Mouse (Mus musculus) Patski (cell line): ENCODE results near the gene Tmod3. TPM values are rescaled to one million over a fixed set of nuclear protein-coding genes. Genes with fewer than 3 reads are reported as not detected.
A peak's percentile ranks its signal among the peaks of the same experiment; 100 is the strongest.
"Not testable (repeated sequence)": the region's sequence is repeated elsewhere in the genome, so short reads cannot be mapped to it uniquely, and the experiment has no call there.

Source experiments
- ATAC-seq: fragments of 100-300 bp; one replicate; pipeline ENCODE4 v1.8.0; 2021
- CTCF ChIA-PET: fragments of 350-600 bp; sonication (Branson Sonifier 250); formaldehyde crosslinking; loops from one replicate; lab custom pipeline; 2022; ENCODE audit warnings: inconsistent platforms; lab: Charles Lee
- POLR2A ChIA-PET: fragments of 350-600 bp; sonication (Branson Sonifier 250); formaldehyde crosslinking; loops from one replicate; lab custom pipeline; 2022; ENCODE audit warnings: antibody characterized with exemption, inconsistent platforms; lab: Charles Lee
- DNase-seq: peaks from one replicate; pipeline ENCODE4 v3.0.0-alpha.2; 2011; ENCODE audit warnings: low read depth, low spot score
- H3K27me3 ChIP-seq: fragments of 371-371 bp; one replicate; pipeline ENCODE4 v1.5.1; 2021
- CTCF ChIP-seq: fragments of 100-300 bp; IDR thresholded peaks from one replicate; pipeline ENCODE4 v1.5.1; 2021
- in situ Hi-C: fragments of 300-500 bp; cut with MboI; formaldehyde crosslinking; loops from 3 replicates; pipeline ENCODE4 v1.11.1; 2018; ENCODE audit warnings: low pct_unique_long_range_greater_than_20kb, mixed read lengths
- polyA plus RNA-seq: library from polyadenylated mRNA; unstranded; gene quantifications from one replicate; pipeline ENCODE4 v1.2.3, GENCODE M21; 2021

The Tmod3 gene
- polyA plus RNA-seq, 1 experiment from 2014 or later, result 83.5 TPM

DNA sequence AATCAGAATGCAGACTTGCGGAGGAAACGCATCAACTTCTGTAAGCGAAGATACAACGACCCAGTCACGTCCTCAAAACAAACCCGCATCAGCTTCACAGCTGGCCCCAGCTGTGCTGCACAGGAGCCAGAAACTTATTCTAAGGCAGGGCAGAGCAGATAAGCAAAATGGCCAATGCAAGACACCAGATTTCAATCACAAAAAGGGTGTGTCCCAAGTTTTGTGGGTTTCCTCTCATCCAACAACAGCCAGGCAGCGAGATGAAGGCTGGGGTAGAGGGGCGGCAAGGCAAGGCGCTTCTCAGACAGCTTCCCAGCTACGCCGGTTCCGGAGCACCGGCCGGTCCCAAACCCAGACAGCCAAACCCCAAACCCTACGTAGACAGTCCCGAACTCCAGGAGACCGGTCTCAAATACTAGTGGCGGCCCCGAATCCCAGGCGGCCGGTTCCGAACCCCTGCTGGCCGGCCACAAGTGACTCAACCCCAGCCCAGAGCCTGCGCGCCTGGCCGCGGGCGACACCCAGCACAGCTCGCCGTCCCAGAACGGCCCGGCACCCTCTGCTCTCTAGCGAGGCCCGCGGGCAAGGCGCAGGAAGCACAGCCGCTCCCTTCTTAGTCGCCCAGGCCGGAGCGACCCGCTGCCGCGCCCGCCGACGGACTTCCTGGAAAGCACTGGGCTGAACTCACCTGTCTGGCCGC lies 495 bp downstream of the Tmod3 start:
- POLR2A ChIA-PET, result no interaction called here

DNA sequence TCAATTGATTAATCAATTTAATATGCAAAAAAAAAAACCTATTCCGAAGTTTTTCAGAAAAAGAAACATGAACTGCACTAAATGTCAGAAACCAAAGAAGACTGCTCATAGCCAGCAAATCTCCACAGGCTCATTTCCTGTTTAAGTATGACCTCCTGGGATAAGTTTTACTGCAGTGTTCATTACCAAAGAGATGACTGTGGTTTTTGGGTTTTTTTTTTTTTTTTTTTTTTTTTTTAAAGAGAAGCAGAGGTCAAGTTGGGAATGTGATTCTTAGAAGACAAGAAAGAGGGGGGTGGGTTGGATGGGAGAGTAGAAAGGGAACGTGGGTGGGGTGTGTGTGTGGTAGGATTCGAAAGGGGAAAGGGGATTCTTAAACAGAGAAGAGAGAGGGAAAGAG lies 1.1 kb downstream of the Tmod3 start:
- in situ Hi-C loops, result no loop called here
- CTCF ChIA-PET, result interaction anchor here (1.2 to 1.6 kb wide), 2 partner anchors 14 to 41 kb away, joined by 3 read pairs; no protein-coding TSS in a partner anchor
- no peaks in the 10 kb centered on the region for H3K27me3 ChIP-seq

More for the DNA sequence above, 495 bp downstream of the Tmod3 start:
- in situ Hi-C loops, result no loop called here
- ATAC-seq (peak; percentile 90), DNase-seq (no peak)
- H3K27me3 ChIP-seq, result no peaks in the 10 kb centered on the region
- CTCF ChIA-PET, result no interaction called here
- TF ChIP-seq CTCF, result no peak

DNA sequence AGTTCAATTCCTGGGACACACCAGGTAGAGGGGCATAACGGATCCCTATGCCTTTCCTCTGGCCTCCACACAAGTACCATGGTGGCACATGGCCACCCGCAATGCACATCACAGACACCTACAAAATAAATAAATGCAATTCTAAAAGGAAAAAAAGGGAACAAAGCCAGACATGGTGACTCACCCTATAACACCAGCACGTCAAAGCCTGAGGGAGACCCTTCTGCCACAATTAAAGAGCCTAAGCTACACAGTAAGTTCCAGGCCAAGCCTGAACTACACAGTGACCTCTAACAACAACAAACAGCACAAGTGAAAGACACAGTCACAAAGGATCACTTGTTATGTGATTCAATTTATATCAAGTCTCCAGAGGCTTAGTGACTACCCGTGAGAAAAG lies 5.7 kb downstream of the Tmod3 start:
- ChIA-PET POLR2A (no interaction called here), CTCF (no interaction called here)
- DNase-seq (no peak), ATAC-seq (no peak)
- H3K27me3 ChIP-seq, result no peaks in the 10 kb centered on the region
- TF ChIP-seq CTCF, result no peak
- in situ Hi-C loops, result no loop called here

More for the DNA sequence above, 1.1 kb downstream of the Tmod3 start:
- POLR2A ChIA-PET, result interaction anchor here (0.6 to 0.8 kb wide), 3 partner anchors 22 to 50 kb away, joined by 4 to 9 read pairs (median 6); no protein-coding TSS in a partner anchor
- DNase-seq, result no peak
- no peak for TF ChIP-seq CTCF
- no peak for ATAC-seq

DNA sequence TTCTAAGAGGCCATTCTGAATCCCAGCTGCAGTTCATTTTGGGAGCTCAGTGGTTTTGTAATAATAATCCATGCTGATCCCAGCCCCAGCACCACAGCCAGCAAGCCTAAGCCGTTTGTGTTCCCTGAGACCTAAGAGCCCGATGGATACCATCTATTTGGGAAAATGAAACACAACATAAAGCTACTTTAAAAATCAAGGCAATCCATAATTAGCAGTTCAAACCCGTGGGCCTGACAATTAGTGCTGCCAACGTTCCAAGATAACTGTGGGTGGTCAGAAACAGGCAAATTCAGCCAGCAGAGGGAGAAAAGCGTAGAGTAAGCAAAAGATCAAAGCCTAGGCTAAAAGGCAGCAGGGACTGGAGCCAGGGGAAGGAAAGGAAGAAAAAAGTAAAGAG lies 8.1 kb downstream of the Tmod3 start:
- TF ChIP-seq CTCF, result no peak
- ATAC-seq, result no peak
- ChIA-PET POLR2A (no interaction called here), CTCF (interaction anchor here (1.9 kb wide), 1 partner anchor 28 kb away, joined by 4 read pairs; no protein-coding TSS in a partner anchor)
- in situ Hi-C loops, result no loop called here
- DNase-seq, result no peak
- H3K27me3 ChIP-seq, result no peaks in the 10 kb centered on the region

DNA sequence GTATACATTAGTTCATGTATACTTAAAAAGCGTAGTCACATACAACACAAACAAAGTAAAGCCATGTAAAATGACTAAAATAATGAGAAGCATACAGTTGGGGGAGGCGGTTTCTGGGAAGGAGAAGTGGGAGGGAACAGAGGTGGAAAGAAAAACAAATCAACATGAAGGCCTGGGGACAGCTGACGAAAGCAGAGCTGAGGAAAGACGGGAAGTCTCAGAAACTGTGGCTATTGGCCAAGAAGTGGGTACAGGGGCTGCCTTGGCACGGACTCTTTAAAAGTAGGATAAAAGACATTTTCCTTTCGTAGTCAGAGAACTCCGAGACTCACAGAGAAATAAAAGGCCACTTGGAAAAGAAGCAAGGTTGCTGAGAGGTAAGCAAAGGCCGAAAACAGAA lies 10.4 kb downstream of the Tmod3 start:
- no peak for TF ChIP-seq CTCF

DNA sequence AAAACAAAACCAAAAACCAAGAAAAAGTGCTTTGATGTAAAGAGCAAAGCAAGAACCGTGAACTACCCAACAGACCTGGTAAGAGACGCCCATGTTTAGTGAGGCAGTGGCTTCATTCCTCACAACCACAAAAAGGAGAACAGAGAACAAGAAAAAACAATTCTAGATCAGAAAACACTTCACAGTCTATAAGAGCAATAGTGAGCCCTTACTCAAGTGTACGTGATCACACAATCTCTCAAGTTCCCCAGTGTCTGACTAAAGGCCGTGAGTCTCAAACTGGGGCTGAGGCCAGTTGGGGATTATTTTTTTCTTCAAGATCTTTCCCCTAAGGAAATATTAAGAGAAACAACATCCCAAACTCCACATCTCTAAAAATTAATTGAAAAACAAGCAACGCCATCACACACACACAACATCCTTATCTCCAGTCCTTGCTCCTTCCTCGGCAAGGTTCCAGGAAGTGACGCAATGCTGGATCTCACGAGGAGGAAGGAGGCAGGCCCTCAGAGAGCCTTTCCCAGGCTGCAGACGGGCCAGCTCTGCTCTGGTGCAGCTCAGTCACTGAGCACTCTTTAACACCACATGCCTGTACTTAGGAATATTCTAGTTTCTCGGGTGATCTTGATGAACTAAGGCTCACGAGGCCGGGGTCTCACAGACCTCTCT lies 12.4 kb downstream of the Tmod3 start:
- in situ Hi-C loops, result no loop called here
- no peaks in the 10 kb centered on the region for H3K27me3 ChIP-seq
- POLR2A ChIA-PET, result interaction anchor here (0.6 kb wide), 1 partner anchor 18 kb away, joined by 5 read pairs; no protein-coding TSS in a partner anchor
- ATAC-seq (no peak), DNase-seq (no peak)
- CTCF ChIA-PET, result no interaction called here
- TF ChIP-seq CTCF, result no peak

More for the DNA sequence above, 10.4 kb downstream of the Tmod3 start:
- ChIA-PET POLR2A (no interaction called here), CTCF (interaction anchor here (1.3 kb wide), 1 partner anchor 34 kb away, joined by 3 read pairs; no protein-coding TSS in a partner anchor)
- in situ Hi-C loops, result no loop called here
- DNase-seq, result no peak
- no peak for ATAC-seq
- no peaks in the 10 kb centered on the region for H3K27me3 ChIP-seq

DNA sequence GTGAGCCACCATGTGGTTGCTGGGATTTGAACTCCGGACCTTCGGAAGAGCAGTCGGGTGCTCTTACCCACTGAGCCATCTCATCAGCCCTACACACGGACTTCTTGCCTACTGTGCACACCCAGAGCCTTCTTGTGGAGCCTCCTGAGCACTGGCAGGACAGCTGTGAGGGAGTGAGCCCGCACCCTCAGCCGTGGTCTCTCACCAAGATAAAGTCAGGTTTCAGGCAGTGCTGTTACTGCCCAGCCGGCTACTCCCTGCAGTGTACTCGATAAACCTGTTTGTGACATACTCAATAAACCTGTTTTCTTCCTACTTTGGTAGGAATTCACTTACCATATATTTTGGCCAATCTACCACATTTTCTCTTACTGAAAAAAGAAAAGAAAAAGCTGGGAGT lies 13.9 kb downstream of the Tmod3 start:
- DNase-seq, result no peak
- in situ Hi-C loops, result no loop called here
- POLR2A ChIA-PET, result interaction anchor here (0.5 kb wide), 1 partner anchor 501 kb away, joined by 3 read pairs; no protein-coding TSS in a partner anchor

DNA sequence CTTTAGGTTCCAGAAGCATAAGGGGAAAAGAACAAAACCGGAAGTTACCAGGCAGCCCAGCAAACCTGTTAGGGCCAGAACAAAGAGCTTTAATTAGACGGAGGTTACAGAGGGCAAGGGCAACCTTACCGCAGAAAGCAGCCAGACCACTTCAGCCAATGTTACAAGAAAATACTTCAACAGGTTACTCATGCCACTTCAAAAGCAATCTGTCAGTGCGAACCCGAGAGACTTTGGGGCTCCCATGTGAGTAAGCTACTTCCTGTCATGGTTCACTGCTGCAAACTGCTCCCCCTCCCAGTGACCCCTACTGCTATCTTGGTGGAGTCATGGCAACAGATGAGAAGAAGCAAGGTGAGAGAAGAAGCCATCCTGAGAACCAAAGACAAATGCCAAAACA lies 18.0 kb downstream of the Tmod3 start:
- no peak for TF ChIP-seq CTCF
- peak; percentile 87 for DNase-seq
- CTCF ChIA-PET, result interaction anchor here (0.7 to 1.8 kb wide), 3 partner anchors 9 to 43 kb away, joined by 3 to 5 read pairs (median 5); no protein-coding TSS in a partner anchor
- ATAC-seq, result peak; percentile 93
- in situ Hi-C loops, result no loop called here
- POLR2A ChIA-PET, result no interaction called here
- H3K27me3 ChIP-seq, result no peaks in the 10 kb centered on the region

More for the DNA sequence above, 13.9 kb downstream of the Tmod3 start:
- ATAC-seq, result no peak
- CTCF ChIA-PET, result no interaction called here
- H3K27me3 ChIP-seq, result no peaks in the 10 kb centered on the region
- TF ChIP-seq CTCF, result no peak

DNA sequence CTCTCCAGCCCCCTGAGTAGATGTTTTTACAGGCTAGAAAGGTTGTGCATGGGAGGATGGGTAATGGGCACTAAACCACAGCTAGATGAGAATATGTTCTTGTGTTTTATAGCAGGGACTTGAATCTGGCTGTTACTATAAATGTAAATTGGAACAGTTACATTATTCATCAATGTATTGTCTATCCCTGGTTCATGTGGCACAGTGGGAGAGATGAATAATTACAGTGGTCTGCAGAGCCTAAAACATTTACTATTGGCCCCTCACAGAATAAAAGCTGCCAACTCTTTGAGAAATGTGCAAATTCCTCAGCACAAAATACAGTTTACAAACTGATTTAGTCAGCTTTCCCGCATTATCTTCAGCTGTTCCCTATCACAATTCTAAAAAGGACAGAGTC lies 23.0 kb downstream of the Tmod3 start:
- in situ Hi-C loops, result no loop called here
- TF ChIP-seq CTCF, result no peak
- H3K27me3 ChIP-seq, result no peaks in the 10 kb centered on the region
- no peak for ATAC-seq
- DNase-seq, result no peak
- ChIA-PET POLR2A (no interaction called here), CTCF (no interaction called here)

DNA sequence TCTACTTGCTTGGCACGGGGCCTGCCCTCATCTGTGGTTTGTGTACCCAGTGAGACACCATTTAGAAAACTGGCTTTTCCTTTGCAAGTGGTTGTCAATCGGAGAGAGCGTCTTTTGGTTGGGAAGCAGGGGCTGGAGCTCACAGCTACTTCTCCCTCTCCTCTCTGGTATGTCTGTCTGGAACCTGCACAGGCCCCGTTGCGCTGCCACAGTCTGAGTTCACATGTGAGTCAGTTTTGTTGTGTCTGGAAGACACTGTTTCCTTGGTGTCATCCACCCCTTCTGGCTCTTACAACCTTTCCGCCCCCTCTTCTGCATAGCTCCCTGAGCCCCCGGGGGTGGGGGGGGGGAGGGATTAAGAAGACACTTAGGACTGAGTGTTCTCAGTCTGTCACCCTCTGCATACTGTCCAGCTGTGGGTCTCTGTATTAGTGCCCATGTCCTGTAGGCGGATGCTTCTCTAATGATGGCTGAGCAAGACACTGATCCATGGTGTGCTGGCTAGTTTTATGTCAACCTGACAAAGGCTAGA lies 25.0 kb downstream of the Tmod3 start:
- in situ Hi-C loops, result no loop called here
- CTCF ChIA-PET, result no interaction called here
- no peak for DNase-seq
- no peaks in the 10 kb centered on the region for H3K27me3 ChIP-seq
- ATAC-seq, result peak; percentile 39
- POLR2A ChIA-PET, result no interaction called here
- TF ChIP-seq CTCF, result no peak

DNA sequence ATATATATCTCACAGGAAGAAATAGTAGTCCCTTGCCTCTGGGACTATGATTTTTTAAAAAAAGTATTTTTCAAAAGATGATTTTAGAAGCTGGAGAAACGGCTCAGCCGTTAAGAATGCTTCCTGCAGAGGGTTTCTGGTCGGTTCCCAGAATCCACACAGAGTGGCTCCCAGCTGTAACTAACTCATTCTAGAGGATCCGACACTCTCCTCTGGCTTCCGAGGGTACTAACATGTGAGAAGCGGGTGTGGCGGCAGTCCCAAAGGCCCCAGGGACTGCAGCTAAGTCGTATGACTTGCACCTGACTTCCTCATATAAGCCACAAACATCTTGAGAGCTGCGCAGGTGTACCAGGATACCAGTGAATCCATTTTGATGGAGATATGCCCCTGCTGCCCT lies 26.5 kb downstream of the Tmod3 start:
- CTCF ChIA-PET, result interaction anchor here (1.8 kb wide), 1 partner anchor 9 kb away, joined by 5 read pairs; no protein-coding TSS in a partner anchor
- ATAC-seq, in situ Hi-C loops, H3K27me3 ChIP-seq, POLR2A ChIA-PET, DNase-seq: not testable (repeated sequence)
